Mouse (Mus musculus) liver, embryonic 12.5 days (tissue): ENCODE results near the gene Vegfa. TPM values are rescaled to one million over a fixed set of nuclear protein-coding genes. Genes with fewer than 3 reads are reported as not detected.

Experiments
- ATAC-seq: fragments of 200-750 bp; cut with Nextera tagmentation; 2 replicates; pipeline ENCODE4 v1.8.0; 2017; ENCODE audit warnings: moderate number of reproducible peaks, mild to moderate bottlenecking, moderate library complexity
- H3K27ac ChIP-seq: fragments of 300-500 bp; sonication (generic); 2 replicates; pipeline ENCODE4 v1.5.1; 2016; ENCODE audit warnings: mild to moderate bottlenecking
- H3K27me3 ChIP-seq: fragments of 300-500 bp; sonication (generic); replicated peaks from 2 replicates; pipeline ENCODE4 v1.6.1; 2016; ENCODE audit warnings: mild to moderate bottlenecking, moderate library complexity
- H3K36me3 ChIP-seq: fragments of 300-500 bp; sonication (generic); 2 replicates; pipeline ENCODE4 v1.6.1; 2016; ENCODE audit warnings: mild to moderate bottlenecking, moderate library complexity
- H3K4me1 ChIP-seq: fragments of 300-500 bp; sonication (generic); 2 replicates; pipeline ENCODE4 v1.6.1; 2016
- H3K4me2 ChIP-seq: fragments of 300-500 bp; sonication (generic); 2 replicates; pipeline ENCODE4 v1.6.1; 2016; ENCODE audit warnings: mild to moderate bottlenecking, moderate library complexity
- H3K4me3 ChIP-seq: fragments of 300-500 bp; sonication (generic); 2 replicates; pipeline ENCODE4 v1.5.1; 2016; ENCODE audit warnings: mild to moderate bottlenecking, moderate library complexity
- H3K9ac ChIP-seq: fragments of 300-500 bp; sonication (generic); 2 replicates; pipeline ENCODE4 v1.6.1; 2016; ENCODE audit warnings: mild to moderate bottlenecking, moderate library complexity
- H3K9me3 ChIP-seq: fragments of 300-500 bp; sonication (generic); replicated peaks from 2 replicates; pipeline ENCODE4 v1.6.1; 2016; ENCODE audit warnings: mild to moderate bottlenecking, moderate library complexity
- WGBS: fragments of 180-500 bp; shearing (Covaris S2); methylation state at CpG from one replicate; pipeline ENCODE4 v1.1.7; 2016; ENCODE audit not compliant: insufficient replicate concordance; 5-methylcytosine and 5-hydroxymethylcytosine counted together
- polyA plus RNA-seq: library from polyadenylated mRNA; unstranded; fragments of >200 nt; fragmentation: Nextera tagmentation; extraction: Ambion mirVana; gene quantifications from 2 replicates; pipeline ENCODE4 v1.2.1, GENCODE M21; 2016

Gene Vegfa
- polyA plus RNA-seq, 1 experiment from 2014 or later: 3.2 TPM

DNA sequence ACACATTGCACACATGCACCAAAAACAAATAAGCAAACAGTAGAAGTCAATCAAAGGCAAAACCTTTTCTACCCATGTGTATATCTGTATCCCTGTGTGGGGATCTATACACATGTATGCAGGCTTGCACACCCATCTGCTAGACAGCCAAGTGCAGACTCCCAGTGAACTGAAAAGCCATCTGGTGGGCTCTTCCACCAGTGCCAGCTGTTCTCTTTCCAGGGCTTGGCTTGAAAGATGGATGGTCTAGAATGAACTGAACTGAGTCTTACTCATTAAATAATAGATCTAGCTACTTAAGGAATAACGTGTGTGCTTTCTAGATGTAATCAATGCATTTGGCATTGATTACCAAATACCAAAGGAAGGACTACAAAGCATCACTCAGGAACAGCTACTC, 50.3 kb downstream of the Vegfa start:
- H3K4me2 ChIP-seq: no peak overlapping the region
- no peak for ATAC-seq
- H3K27me3 ChIP-seq: no peaks in the 10 kb centered on the region
- H3K9ac ChIP-seq: no peak overlapping the region
- no peaks in the 10 kb centered on the region; the same call in 1 of the 2 replicates for H3K4me1 ChIP-seq
- no peaks in the 10 kb centered on the region for H3K36me3 ChIP-seq
- H3K27ac ChIP-seq: no peak overlapping the region
- no peak overlapping the region for H3K4me3 ChIP-seq
- 58% methylated on average over 1 of the region's 1 CpGs for WGBS
- H3K9me3 ChIP-seq: no peaks in the 10 kb centered on the region

DNA sequence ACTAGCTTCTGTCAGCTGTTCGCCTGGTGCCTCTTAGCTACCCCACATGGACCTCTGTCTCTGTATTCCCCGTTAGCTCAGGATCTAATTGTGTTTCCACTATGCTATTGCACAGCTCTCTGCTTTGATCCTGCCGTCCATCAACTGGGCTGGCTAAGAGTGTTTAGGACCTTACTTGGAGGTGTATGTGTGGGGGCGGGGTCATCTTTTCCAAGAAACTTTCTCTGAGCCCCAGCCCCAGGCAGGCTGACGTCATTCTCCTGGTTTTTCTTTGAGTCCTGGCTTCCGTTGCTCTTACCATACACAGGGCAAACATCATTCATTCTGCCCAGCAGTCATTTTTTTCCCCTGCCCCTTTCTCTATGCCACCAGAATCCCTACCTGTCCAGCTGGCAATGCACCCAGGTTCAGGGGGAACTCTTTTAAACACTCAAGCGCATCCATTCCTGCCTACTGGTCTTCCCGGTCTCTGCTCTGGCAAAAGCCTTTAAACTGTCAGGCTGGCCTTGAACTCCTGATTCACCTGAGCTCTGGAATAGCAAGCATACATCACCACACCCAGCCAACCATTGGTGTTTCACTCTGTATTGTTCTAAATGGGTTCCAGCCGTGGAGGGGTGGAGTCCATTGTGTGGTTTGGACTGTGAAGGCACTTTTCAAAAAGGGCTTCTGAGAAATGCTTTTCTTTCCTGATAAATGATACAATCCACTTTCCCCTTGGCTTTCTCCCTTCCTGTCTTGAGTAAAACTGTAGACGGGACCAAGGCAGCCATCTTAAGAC, 53.0 kb downstream of the Vegfa start:
- Histone ChIP-seq H3K4me3 (no peak overlapping the region), H3K27ac (no peak overlapping the region), H3K4me1 (peaks cover 10% of the 10 kb centered on the region), H3K4me2 (no peak overlapping the region), H3K9me3 (no peaks in the 10 kb centered on the region), H3K27me3 (no peaks in the 10 kb centered on the region), H3K9ac (no peak overlapping the region), H3K36me3 (no peaks in the 10 kb centered on the region)
- no peak for ATAC-seq
- WGBS: 63% methylated on average over 10 of the region's 10 CpGs

DNA sequence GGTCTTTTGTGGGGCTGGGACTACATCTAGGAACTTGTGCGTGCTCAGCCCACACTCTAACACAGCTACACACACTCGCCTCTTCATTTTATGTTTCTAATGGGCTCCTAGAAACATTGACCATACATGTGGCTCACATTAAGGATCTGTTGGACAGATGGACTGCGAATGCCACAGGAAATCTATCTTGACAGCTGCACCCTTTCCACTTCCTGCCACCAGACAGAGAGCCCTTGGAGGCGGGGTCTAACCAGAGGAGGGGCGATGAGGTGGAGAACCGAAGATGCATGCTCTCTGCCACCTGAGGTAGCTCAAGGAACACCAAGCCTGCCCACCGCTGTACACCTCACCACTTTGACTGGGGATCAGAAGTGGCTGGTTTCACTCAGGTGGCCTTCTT, 57.7 kb downstream of the Vegfa start:
- Histone ChIP-seq H3K27me3 (no peaks in the 10 kb centered on the region), H3K4me3 (no peak overlapping the region), H3K27ac (no peak overlapping the region), H3K9ac (no peak overlapping the region), H3K4me2 (no peak overlapping the region), H3K9me3 (no peaks in the 10 kb centered on the region), H3K36me3 (no peaks in the 10 kb centered on the region), H3K4me1 (peaks cover 50% of the 10 kb centered on the region)
- no peak for ATAC-seq
- WGBS: 27% methylated on average over 7 of the region's 7 CpGs

DNA sequence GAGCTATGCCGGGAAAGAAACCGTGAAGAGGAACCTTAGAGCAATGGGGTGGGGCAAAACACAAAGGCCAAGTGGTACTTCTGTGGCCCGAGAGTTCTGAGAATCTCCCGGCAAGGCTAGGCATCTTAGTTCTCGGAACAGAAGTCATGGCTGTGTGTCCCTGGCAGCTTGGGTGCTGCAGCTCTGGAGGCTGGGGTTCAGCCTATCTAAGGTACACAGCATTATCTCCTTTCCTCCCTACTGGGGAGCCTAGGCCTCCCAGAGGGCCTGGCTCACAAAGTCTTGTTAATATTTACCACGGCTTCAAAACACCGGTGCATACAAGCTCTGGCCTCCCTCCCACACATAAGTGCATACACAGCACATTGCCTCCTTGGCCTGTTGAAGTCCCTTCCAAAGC, 59.0 kb downstream of the Vegfa start:
- H3K36me3 ChIP-seq: no peaks in the 10 kb centered on the region
- peak overlapping the region; percentile 30 for H3K4me2 ChIP-seq
- WGBS: 19% methylated on average over 7 of the region's 7 CpGs
- ATAC-seq: peak; percentile 82
- H3K27me3 ChIP-seq: no peaks in the 10 kb centered on the region
- H3K9me3 ChIP-seq: no peaks in the 10 kb centered on the region
- H3K27ac ChIP-seq: peak overlapping the region; percentile 73
- H3K4me1 ChIP-seq: peaks cover 50% of the 10 kb centered on the region
- H3K9ac ChIP-seq: no peak overlapping the region
- H3K4me3 ChIP-seq: no peak overlapping the region

DNA sequence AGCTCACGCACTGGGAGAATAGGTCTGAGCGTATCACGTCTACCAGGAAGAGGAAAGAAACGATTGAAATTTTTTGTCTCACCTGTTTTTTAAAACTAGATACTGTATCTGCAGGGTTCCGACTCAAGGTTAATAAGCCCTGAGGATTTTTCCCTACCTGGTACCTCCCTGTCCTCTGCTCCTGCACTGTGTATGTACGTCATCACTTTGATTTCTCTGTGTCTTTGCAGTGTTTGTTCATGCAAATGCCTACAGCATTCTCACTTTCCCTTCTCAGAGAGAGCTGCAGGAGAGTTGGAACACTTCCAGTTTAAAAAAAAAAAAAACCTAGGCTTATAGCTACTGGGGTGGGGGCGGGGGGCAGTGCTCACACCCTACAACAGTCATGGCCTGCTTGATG, 59.8 kb downstream of the Vegfa start:
- WGBS: 70% methylated on average over 7 of the region's 7 CpGs
- Histone ChIP-seq H3K4me3 (no peak overlapping the region), H3K4me2 (peak overlapping the region; percentile 30; the same call in 1 of the 2 replicates), H3K27me3 (no peaks in the 10 kb centered on the region), H3K36me3 (no peaks in the 10 kb centered on the region), H3K9ac (no peak overlapping the region), H3K4me1 (peaks cover 50% of the 10 kb centered on the region), H3K27ac (peak overlapping the region; percentile 73), H3K9me3 (no peaks in the 10 kb centered on the region)
- ATAC-seq: no peak

DNA sequence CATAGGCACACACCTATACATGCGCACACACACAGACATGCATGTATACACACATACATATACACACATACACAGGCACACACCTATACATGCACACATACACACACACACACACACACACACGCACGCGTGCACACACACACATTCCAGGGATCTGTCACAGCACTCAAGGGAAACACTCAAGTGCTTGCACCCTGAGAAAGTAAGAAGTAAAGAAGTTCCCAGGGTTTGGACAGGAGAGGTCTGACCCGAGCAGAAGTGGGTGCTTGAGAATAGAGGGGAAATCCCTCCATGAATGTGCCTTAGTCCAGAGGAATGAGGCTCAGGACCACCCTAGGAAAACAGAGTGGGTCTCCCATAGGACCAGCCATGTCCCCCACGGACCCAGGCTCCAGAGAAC, 60.4 kb downstream of the Vegfa start:
- Histone ChIP-seq H3K4me1 (peaks cover 53% of the 10 kb centered on the region), H3K9me3 (no peaks in the 10 kb centered on the region), H3K9ac (no peak overlapping the region), H3K4me2 (no peak overlapping the region), H3K27me3 (0 out of 2 replicates have a peak, but pooled peaks cover 2% of the 10 kb centered on the region), H3K27ac (0 out of 2 replicates have a peak overlapping the region, but pooled peaks have one; percentile 73), H3K4me3 (no peak overlapping the region), H3K36me3 (no peaks in the 10 kb centered on the region)
- no peak for ATAC-seq
- WGBS: 77% methylated on average over 6 of the region's 6 CpGs

DNA sequence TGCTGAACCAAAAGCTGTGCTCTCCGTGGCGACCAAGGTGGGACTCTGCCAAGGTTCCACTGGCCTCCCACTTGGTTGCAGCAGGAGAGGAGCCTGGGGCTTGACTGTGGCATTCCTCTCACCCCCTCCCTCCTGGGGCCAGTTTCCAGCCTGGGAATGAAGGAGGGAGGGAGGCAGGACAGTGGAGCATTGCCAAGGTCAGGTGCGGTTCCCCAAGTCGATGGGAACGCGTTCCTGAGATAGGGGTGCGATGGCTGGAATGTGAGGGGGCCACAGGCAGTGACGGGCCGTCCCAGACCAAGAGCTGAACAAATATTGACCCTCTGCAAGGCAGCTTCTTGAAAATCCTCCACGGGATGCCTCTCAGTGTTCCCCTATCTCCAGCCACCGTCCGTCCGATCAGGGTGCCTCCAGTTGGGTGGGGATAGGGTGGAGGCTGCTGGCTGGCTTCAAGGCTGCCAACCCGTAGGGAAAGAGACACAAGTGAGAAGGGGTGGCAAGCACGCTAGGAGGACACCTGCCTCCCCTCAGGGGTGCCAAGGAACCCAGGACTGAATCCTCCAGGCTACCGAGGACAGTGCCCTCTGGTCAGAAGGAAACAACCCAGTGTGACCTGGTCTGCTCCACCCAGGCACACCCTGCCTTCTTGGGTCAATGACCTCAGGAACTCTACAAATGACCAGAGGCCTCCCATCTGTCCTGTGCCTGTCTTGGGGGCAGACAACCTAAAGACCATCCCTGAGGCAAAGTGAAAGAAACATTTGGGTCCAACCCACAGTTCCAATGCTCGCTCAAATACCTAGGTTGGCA, 61.2 kb downstream of the Vegfa start:
- Histone ChIP-seq H3K4me1 (peaks cover 53% of the 10 kb centered on the region), H3K27ac (no peak overlapping the region), H3K4me2 (peak overlapping the region; percentile 38), H3K27me3 (0 out of 2 replicates have a peak, but pooled peaks cover 5% of the 10 kb centered on the region), H3K9ac (peak overlapping the region; percentile 45; the same call in 1 of the 2 replicates), H3K9me3 (no peaks in the 10 kb centered on the region), H3K4me3 (no peak overlapping the region), H3K36me3 (no peaks in the 10 kb centered on the region)
- peak; percentile 52; the same call in 1 of the 2 replicates for ATAC-seq
- 51% methylated on average over 17 of the region's 17 CpGs for WGBS

DNA sequence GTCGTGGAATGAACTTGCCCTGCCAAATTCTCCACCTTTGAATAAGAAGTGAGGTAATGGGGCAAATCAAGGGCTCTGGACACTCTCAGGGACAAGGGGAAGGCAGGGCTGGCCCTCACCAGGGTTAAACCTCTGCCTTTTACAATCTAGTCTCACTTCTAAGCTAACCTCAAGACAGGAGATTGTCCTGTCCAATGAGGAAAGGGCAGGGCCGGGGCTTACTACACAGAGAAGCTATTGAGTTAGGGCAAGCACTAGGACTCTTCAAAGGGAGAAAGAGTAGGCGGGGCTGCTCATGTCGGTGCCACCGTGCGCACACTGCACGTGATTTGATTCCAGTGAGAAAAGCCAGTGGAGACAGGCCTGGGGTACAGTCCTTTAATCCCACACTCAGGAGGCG, 62.6 kb downstream of the Vegfa start:
- Histone ChIP-seq H3K4me2 (no peak overlapping the region), H3K4me1 (peaks cover 47% of the 10 kb centered on the region), H3K27ac (no peak overlapping the region), H3K9ac (no peak overlapping the region), H3K4me3 (no peak overlapping the region), H3K9me3 (no peaks in the 10 kb centered on the region), H3K27me3 (0 out of 2 replicates have a peak, but pooled peaks cover 5% of the 10 kb centered on the region), H3K36me3 (no peaks in the 10 kb centered on the region)
- no peak for ATAC-seq
- 67% methylated on average over 8 of the region's 8 CpGs for WGBS

DNA sequence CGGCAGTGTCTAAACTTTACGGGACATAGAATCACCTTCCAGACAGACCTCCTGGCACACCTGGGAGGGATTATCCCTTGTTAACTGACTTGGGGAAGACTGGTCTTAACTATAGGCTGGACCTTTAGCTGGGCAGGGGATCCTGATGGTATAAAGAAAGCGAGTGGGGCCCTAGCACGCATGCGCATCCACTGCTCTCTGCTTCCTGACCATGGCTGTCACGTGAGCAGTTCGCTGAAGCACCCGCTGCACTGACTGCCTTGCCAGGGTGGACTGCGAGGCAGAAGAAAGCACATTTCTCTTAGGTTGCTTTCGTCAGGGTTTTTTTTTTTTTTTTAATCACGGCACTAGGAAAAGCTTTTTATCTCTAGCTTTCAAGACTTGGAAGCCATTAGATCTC, 63.8 kb downstream of the Vegfa start:
- Histone ChIP-seq H3K4me3 (no peak overlapping the region), H3K36me3 (no peaks in the 10 kb centered on the region), H3K9ac (no peak overlapping the region), H3K4me2 (no peak overlapping the region), H3K9me3 (no peaks in the 10 kb centered on the region), H3K27ac (no peak overlapping the region), H3K4me1 (peaks cover 35% of the 10 kb centered on the region), H3K27me3 (0 out of 2 replicates have a peak, but pooled peaks cover 5% of the 10 kb centered on the region)
- ATAC-seq: no peak
- 66% methylated on average over 11 of the region's 11 CpGs for WGBS

Other genes starting within 250 kb of the Vegfa start
- gene Mrps18a, start 78.6 kb upstream of the Vegfa start, polyA plus RNA-seq: 107 and 110 TPM in 2 replicates
- 0.72 and 1.5 TPM in 2 replicates for gene Rsph9, start 111.8 kb upstream of the Vegfa start, polyA plus RNA-seq
- 44.1 and 46.7 TPM in 2 replicates for gene Mad2l1bp, start 121.2 kb upstream of the Vegfa start, polyA plus RNA-seq
- 32.6 and 33.7 TPM in 2 replicates for gene Gtpbp2, start 128.7 kb upstream of the Vegfa start, polyA plus RNA-seq
- 24.6 and 25.0 TPM in 2 replicates for gene Polh, start 170.3 kb upstream of the Vegfa start, polyA plus RNA-seq
- 33.0 and 34.9 TPM in 2 replicates for gene Xpo5, start 170.4 kb upstream of the Vegfa start, polyA plus RNA-seq
- 53.9 and 56.3 TPM in 2 replicates for gene Polr1c, start 215.7 kb upstream of the Vegfa start, polyA plus RNA-seq
- gene Yipf3, start 215.7 kb upstream of the Vegfa start, polyA plus RNA-seq: 43.4 and 45.8 TPM in 2 replicates
- gene Lrrc73, start 221.2 kb upstream of the Vegfa start, polyA plus RNA-seq: 0.12 and 0.14 TPM in 2 replicates